Mouse (Mus musculus): ENCODE measurements around the gene Tgif1.

DNA sequence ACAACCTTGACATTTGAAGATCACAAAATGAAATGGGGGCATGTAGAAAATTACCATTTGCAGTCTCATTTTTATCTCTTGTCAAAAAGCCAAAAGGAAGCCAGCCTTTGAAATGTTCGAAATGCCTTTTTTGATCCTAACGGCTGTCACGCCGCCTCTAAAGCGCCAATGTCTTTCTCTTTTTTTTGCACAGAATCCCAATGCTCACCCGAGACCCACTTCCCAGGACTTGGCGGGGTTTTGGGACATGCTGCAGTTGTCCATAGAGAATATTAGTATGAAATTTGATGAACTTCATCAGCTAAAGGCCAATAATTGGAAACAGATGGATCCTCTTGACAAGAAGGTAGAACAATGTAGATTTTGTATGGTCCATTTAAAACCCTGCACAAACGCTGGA is 38.3 kb downstream of the Tgif1 start:
- TF ChIP-seq POLR2A (IDR thresholded peaks at IDR 0.05; ENCODE audit: control insufficient read depth, extremely low read depth, insufficient read depth, low read length, poor library complexity) = no peak
- TF ChIP-seq CTCF (IDR thresholded peaks at IDR 0.05; ENCODE audit: borderline replicate concordance, control insufficient read depth, extremely low read depth, insufficient read depth, low read length, poor library complexity) = no peak
